Mouse (Mus musculus) kidney, postnatal 4 days (tissue): ENCODE measurements around the gene Slc25a14.
A peak's percentile ranks its signal among the peaks of the same experiment; 100 is the strongest.

ENCODE experiments used
- DNase-seq, 2 experiments: peaks; one replicate each; pipeline ENCODE4 v3.0.0; 2021; ENCODE audit warnings: mixed read lengths in 2 of 2

Slc25a14 gene

DNA sequence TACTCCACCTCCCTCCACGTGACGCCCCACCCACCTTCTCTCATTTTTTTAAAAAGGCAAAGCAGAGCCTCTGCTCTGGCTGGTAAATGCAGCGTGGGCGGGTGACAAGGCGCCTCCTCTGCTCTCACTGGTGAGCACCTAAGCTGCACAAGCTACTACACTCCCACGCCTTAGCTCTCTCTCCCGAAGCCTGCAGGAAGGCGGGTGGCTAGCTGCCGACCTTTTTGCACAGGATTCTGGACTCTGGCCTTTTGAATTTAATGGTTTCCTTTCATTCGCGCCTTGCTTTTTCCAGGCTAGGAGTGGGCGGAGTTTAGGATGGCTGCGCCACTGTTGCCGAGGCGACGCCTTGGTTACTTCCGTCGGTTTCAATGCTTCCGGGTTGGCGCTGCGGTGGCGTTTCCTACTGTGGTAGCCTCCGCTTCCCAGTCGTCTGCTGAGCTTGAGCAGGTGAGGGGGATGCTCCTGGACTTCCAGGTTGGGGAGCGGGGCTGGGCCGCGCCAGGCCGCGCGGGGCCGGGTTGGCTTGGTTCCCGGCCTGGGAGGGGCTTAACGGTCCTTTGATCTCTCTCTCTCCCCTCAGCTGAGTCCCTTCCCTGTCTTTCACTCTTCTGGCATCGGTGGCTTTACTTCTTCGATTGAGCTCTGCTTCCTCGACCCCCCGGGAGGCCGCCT is at the start of gene Slc25a14:
Gene Slc25a14 (plus strand): TSS at position 35 of the 675 bp plus-strand sequence.
- DNase-seq = peak; percentile 82 to 89

DNA sequence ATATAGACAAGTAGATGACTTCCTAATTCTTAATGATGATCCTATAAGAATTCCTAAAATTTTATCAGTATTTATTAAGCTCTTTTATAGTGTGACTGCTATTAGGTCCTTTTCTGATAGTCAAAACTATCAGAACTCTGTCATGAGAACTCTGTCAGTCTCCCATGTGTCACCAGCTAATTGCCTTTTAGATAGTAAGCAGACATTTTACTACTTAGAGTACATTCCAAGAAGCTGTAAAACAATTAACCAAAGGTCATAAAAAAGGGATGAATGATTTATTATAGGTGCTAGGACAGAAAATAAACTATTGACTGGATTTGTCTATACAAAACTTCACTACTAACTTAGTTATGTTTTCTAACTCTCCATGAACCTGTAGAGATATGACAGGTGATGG is 39.9 kb upstream of the Slc25a14 start:
- DNase-seq = no peak

DNA sequence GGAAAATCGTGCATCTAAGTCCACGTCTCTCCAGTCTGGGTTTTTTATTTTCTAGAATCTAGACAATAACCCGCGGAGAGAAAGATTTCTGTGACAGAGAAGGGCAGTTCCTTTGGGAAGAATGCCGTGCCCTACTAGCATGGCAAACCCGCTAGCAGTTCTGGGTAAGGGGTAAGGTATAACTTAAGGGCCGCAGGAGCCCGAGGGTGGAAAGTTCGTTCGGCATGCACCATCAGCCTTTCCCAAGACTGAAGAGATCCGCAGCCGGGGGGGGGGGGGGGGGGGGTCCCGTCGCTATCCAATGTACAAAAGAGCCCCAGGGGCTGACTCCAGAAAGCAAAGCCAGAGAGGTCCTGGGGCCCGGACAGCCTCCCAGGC is 29.5 kb upstream of the Slc25a14 start:
- no peak for DNase-seq

DNA sequence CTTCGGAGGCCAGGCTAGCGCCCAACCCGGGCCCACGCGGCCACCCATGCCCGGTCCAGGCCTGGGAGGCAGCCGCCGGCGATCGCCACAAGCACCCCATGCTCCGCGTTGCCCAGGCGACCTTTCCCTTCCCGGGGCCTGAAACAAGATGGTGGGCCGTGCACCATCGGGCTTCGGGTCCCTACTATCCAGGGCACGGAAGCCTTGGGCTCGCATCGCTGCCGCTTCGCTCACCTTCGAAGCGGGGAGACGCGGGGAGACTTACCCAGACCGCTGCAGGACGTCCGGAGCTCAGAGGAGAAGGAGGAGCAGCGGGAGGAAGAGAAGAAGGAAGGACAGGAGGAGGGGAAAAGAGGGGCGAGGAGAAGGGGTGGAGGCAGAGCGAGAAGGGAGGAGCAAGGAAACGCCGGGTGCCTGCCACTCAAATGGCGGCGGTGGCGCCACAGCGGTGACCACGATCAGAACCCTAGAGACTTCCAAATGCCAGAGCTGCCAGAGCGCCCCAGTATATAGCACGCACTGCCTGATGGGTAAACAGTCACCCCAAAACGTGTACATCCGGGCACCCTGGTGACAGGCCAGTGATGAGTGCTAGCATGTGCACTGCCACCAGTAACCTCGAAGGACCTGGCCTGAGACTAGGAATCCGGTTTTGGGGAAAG is 29.0 kb upstream of the Slc25a14 start, which contains the start of gene Zfp280c:
Gene Zfp280c (minus strand): TSS at position 406 of the 662 bp plus-strand sequence.
- DNase-seq = peak; percentile 70 to 79

DNA sequence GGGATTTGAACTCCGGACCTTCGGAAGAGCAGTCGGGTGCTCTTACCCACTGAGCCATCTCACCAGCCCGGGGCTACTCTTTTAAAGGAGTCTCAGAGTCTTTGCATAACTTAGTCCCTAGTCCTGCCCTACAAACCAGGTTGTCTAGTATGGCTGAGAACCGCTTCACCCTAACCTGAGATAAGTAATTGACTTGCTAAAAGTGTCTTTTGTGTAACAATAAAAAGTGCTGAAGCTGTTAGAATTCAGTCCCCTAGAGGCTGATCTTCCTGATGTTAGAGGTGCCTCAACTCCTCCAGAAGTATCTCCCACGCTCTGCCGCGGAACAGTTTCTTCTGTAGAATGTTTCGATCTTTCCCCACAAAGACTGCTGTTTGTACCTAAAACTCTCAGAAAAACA is 27.2 kb upstream of the Slc25a14 start:
- no peak for DNase-seq

DNA sequence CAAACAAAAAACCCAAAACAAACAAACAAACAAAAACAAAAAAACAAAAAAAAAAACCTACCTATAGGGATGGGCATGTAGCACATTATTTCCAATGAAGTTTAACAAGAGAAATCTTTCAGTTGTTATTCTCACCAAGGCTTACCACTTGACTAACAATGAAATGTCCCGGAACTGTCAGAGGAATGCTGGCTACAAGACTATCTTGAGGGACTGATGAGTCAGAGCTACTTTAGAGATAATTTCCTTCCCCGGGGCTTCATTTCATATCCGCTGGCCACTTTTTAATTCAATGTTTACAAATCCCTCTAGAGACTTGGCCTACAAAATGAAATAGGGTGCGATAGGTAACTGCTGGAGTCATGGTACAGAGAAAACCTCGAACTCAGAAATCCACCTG is 26.3 kb upstream of the Slc25a14 start:
- no peak for DNase-seq

DNA sequence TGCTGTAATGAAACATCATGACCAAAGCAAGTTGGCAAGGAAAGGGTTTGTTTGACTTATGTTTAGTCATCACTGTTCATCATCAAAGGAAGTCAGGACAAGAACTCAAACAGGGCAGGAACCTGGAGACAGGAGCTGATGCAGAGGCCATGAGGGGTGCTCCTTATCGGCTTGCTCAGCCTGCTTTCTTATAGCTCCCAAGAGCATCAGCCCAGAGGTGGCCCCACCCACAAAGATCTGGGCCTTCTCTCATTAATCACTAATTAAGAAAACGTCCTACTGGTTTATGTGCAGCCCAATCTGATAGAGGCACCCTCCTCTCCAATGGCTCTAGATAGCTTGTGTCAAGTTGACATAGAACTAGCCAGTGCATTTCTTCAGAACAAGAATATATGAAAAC is 18.3 kb upstream of the Slc25a14 start:
- DNase-seq = no peak

DNA sequence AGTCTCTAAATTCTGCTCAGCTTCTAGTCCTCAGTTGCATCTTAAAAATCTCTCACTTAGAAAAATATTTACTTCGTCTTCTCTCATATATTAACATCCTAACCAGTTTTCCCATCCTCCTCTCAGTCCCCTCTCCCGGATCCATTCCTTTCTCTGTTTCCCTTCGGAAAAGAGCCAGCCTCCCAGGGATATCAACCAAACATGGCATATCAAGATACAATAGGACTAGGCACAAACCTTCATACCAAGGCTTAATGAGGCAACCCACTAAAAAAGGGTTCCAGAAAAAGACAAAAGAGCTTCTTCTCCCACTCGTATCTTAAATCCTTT is 199 bp upstream of the Slc25a14 start:
- no peak for DNase-seq

DNA sequence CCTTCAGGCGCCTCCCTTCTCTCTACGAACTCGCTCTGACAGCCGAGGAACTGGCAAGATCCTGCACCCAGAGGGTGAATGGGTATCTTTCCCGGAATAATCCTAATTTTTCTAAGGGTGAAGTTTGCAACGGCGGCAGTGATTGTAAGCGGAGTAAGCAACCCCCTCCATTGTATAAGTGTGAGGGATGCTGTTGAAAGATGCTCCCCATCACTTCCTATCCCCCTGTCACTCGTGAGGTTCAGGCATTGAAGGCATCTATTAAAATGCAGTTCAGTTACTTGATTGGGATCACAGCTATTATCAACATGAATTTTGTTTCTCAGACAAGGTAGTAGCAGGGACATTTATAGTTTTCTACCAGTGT is 824 bp downstream of the Slc25a14 start:
- no peak for DNase-seq

DNA sequence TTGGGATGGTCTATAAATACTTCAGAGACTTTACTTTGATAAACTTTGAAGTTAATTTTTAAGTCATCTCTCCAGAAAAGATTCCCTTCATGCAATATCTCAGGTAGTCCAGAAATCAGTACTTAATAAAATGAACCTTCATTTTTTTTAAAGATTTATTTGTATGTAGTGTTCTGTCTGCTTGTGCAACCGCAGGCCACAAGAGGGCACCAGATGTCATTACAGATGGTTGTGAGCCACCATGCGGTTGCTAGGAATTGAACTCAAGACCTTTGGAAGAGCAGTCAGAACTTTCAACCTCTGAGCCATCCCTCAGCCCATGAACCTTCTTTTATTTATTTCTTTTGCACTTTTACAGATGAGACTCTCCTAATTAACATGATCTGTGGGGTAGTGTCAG is 13.8 kb downstream of the Slc25a14 start:
- no peak for DNase-seq

DNA sequence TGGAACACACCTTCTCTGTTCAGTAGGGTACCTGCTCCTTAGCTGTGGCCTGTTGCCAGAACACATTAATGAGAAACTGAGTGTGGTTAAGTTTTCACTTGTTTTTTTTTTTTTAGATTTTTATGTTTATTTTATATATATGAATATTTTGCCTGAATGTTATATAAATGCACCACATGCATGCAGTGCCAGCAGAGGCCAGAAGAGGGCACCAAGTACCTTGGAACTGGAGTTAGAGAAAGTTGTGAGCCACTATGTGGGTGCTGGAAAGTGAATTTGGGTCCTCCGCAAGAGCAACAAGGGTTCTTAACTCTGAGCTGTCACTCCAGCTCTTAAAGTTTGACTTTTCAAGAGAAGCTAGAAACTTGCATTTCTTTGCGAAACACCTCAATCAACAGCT is 20.9 kb downstream of the Slc25a14 start:
- peak; percentile 30 to 59 for DNase-seq

DNA sequence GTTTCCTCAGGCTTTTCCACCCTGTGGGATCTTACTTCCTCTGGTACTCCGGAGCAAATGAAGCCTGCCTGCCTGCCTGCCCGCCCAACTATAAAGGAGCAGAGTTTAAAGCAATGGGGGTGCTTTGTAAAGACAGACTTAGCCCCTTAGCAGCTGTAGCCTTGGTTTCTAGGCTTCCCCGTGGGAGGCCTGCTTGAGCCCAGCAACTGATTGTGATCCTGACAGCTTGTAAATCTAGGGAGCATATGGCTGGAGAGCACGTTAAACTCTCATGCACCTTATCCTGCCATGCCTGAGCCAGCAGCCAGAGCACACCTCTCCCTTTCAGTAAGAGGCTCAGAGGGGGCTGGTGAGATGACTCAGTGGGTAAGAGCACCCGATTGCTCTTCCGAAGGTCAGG is 43.6 kb downstream of the Slc25a14 start:
- DNase-seq = peak in 1 of 2 experiments; percentile 1

DNA sequence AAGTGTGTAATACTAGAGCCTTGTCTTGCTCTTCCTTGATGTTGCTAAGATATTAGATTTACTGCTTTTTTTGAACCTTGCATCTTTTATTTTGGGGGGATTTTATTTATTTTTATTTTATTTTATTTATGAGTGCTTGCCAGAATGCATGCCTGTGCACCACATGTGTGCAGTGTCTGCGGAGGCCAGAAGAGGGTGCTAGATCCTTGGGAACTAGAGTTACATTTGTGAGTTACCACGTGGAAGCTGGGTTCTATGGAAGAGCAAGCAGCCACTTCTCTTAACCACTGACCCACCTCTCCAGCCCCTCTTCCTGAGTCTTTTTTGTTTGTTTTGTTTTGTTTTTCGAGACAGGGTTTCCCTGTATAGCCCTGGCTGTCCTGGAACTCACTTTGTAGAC is 46.4 kb downstream of the Slc25a14 start:
- peak; percentile 4 to 10 for DNase-seq

DNA sequence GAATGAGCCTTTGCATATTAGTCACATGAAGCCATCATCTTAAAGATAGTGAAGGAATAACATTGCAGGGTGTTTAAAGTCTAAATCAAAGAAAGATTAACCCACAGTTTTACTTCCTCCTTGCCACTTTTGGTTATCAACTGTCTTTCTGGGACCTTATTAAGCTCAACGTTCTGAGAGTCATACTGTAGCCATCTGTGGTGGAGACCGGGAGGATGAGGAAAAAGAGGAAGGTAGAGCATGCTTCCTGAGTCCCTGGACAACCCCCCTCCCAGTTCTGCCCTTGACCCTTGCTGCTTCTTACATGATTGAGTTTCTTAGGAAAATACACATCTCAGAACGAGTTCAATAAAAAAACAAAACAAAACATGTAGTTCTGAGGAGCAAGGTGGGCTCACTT is 48.5 kb downstream of the Slc25a14 start:
- DNase-seq = no peak

DNA sequence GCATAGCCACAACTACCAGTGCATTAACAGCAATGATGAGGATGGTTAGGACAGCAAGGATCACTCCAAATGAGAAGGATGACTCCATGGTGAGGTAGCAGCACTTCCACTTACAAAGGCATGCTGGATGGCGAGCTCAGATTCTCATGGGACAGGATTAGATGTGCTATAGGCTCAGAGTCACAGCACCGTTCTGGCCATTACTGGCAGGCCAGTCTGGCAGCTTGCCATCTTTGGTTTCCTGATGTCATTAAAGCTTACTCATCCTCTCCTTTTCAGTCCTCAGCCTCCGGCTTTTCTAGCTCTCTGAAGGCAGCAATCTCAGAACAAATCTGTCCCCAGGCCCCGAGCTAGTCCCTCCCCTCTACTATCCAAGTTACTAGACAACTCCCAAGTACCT is 51.0 kb downstream of the Slc25a14 start, which contains the start of gene Gpr119:
Gene Gpr119 (minus strand): TSS at position 308 of the 400 bp plus-strand sequence.
- peak; percentile 2 to 3 for DNase-seq

DNA sequence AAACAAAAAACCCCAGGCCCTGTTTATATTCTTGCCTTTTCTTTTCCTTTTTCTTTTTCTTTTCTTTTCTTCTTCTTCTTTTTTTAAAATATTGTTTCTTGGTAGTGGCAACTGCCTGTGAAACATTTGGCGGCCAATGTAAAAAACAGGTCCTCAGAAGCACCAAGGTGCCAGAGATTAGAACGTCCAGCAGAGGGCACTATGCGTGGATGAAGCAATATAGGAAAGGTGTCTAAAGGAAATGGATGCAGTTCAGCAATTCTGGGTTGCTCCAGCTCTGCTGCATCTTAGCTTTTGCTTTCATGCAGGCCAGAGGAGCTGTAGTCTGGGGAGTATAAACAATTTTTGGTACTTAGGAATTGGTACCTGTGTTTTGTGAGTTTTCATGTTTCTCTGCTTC is 60.2 kb downstream of the Slc25a14 start:
- DNase-seq = peak; percentile 63 to 72

DNA sequence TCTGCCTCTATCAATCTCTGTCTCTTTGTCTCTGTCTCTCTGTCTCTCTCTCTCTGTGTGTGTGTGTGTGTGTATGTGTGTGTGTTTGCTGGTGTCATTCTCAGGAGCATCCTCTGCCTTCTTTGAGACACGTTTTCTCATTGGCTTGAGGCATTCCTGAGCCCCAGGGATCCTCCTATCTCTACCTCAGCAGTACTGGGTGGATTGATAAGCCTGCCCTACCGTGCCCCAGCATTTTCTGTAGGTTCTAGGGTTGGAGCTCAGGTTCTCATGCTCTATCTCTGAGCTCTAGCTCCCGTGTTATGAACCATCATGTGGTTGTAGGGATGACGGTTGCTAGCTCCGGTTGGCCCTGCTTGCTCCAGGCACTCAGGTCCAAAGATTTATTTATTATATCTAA is 60.6 kb downstream of the Slc25a14 start:
- DNase-seq = no peak

DNA sequence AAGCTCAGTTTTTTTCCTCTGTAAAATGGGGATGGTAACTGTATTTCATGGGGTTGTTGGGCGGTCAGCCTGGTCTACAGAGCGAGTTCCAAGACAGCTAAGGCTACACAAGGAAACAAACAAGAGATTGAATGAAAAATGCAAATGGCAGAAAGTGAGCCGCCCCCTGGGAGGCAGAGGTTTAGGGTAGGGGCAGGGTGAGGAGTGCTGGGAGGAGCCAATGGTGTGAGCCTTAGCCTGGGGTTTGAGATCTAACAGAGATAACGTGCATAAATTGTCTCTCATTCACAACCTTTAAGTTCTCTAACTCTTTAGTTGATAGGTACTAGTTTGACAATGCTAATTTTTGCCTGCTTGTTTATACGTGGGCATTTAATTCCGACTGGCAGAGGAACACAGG is 71.2 kb downstream of the Slc25a14 start:
- DNase-seq = no peak

DNA sequence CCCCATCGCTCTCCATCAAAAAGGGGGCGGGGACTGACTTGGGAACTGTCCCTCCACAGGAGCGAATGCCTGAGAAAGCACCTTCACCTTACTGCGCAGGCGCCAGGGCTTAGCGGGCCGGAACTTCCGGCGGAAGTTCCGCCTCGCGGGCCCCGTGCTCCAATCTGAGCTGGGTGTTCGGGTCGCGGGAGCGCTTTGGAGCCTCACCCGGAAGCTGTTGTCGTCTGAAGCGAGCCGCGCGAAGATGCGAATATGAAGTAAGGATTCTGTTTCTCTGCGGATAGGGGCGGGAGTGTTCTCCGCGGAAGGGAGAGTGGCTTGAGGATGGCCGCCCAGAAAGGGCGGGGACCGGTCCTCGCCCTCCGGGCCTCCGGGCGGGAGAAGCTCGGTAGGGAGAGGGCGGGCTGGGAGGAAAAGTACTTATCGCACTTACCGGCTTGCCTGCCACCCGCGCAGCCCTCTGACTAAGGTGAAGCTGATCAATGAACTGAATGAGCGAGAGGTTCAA is 71.7 kb downstream of the Slc25a14 start, which contains the start of gene Rbmx2:
Gene Rbmx2 (plus strand): TSS at position 141 of the 508 bp plus-strand sequence.
- DNase-seq = peak; percentile 90 to 94

DNA sequence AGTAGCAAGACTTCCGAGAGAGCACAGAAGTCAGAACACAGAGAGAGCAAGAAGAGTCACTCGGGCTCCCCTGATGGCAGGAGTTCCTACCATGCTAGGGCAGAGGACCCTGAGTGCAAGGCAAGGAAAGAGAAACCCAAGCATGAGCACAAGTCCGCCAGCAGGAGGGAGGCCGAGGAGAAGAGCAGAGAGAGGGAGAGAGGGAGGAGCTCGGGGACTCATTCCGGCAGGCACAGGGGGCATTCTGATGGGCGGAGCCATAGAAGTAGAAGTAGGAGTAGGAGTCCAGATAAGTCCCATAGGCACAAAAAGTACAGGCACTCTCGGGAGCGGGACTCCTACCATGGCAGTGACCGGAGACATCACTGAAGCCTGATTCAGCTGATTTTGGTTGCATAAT is 86.5 kb downstream of the Slc25a14 start:
- no peak for DNase-seq
